Mouse (Mus musculus): Measurements from ENCODE around the gene Tti1. TPM values are rescaled to one million over a fixed set of nuclear protein-coding genes. Genes with fewer than 3 reads are reported as not detected.

Tti1 gene
- polyA plus RNA-seq, 1 experiment from 2014 or later, result 28.7 TPM

- Histone ChIP-seq H3K27me3 (ENCODE audit: control insufficient read depth, insufficient read depth, low read length) (no peaks in the 10 kb centered on the region), H3K36me3 (ENCODE audit: control insufficient read depth, insufficient read depth, low read length) (peaks cover 2% of the 10 kb centered on the region; the same call in 1 of the 2 replicates), H3K9ac (ENCODE audit: low read length) (no peak overlapping the region), H3K9me3 (ENCODE audit: control insufficient read depth, low read length) (no peaks in the 10 kb centered on the region), H3K4me1 (ENCODE audit: control insufficient read depth, insufficient read depth, low read length) (no peaks in the 10 kb centered on the region), H3K4me2 (ENCODE audit: low read depth) (no peak overlapping the region), H3K27ac (ENCODE audit: low read depth, low read length) (no peak overlapping the region), H3K4me3 (ENCODE audit: low read depth, low read length) (no peak overlapping the region)
- ATAC-seq (ENCODE audit: insufficient read depth, low FRiP score, low TSS enrichment) (no peak), DNase-seq (ENCODE audit: low spot score) (no peak)
- WGBS, result 97% methylated on average over 3 of the region's 3 CpGs
Measured at GRCm38 (mm10) chr2:157998817-157999216, 29.4 kb downstream of the Tti1 start.

- Histone ChIP-seq H3K27ac (ENCODE audit: low read depth, low read length) (no peak overlapping the region), H3K9me3 (ENCODE audit: control insufficient read depth, low read length) (no peaks in the 10 kb centered on the region), H3K4me3 (ENCODE audit: low read depth, low read length) (no peak overlapping the region), H3K4me2 (ENCODE audit: low read depth) (no peak overlapping the region), H3K27me3 (ENCODE audit: control insufficient read depth, insufficient read depth, low read length) (no peaks in the 10 kb centered on the region), H3K9ac (ENCODE audit: low read length) (no peak overlapping the region), H3K4me1 (ENCODE audit: control insufficient read depth, insufficient read depth, low read length) (peaks cover 2% of the 10 kb centered on the region; the same call in 1 of the 2 replicates), H3K36me3 (ENCODE audit: control insufficient read depth, insufficient read depth, low read length) (peaks cover 2% of the 10 kb centered on the region; the same call in 1 of the 2 replicates)
- DNase-seq (ENCODE audit: low spot score) (no peak), ATAC-seq (ENCODE audit: insufficient read depth, low FRiP score, low TSS enrichment) (no peak)
- WGBS, result 91% methylated on average over 4 of the region's 4 CpGs
Measured at GRCm38 (mm10) chr2:157992501-157992900, 35.7 kb downstream of the Tti1 start.

GRCm38 (mm10) chr2:157991026-157991425, 37.2 kb downstream of the Tti1 start:
- DNase-seq (ENCODE audit: low spot score) (no peak), ATAC-seq (ENCODE audit: insufficient read depth, low FRiP score, low TSS enrichment) (no peak)
- H3K4me2 ChIP-seq (ENCODE audit: low read depth), result no peak overlapping the region
- no peaks in the 10 kb centered on the region for H3K36me3 ChIP-seq (ENCODE audit: control insufficient read depth, insufficient read depth, low read length)
- no peak overlapping the region for H3K27ac ChIP-seq (ENCODE audit: low read depth, low read length)
- H3K9ac ChIP-seq (ENCODE audit: low read length), result no peak overlapping the region
- H3K4me1 ChIP-seq (ENCODE audit: control insufficient read depth, insufficient read depth, low read length), result peaks cover 2% of the 10 kb centered on the region; the same call in 1 of the 2 replicates
- 66% methylated on average over 6 of the region's 6 CpGs for WGBS
- H3K4me3 ChIP-seq (ENCODE audit: low read depth, low read length), result no peak overlapping the region
- H3K27me3 ChIP-seq (ENCODE audit: control insufficient read depth, insufficient read depth, low read length), result no peaks in the 10 kb centered on the region
- H3K9me3 ChIP-seq (ENCODE audit: control insufficient read depth, low read length), result no peaks in the 10 kb centered on the region

- Histone ChIP-seq H3K9me3 (ENCODE audit: control insufficient read depth, low read length) (no peaks in the 10 kb centered on the region), H3K27me3 (ENCODE audit: control insufficient read depth, insufficient read depth, low read length) (no peaks in the 10 kb centered on the region), H3K27ac (ENCODE audit: low read depth, low read length) (no peak overlapping the region), H3K4me1 (ENCODE audit: control insufficient read depth, insufficient read depth, low read length) (peaks cover 2% of the 10 kb centered on the region; the same call in 1 of the 2 replicates), H3K4me3 (ENCODE audit: low read depth, low read length) (no peak overlapping the region), H3K36me3 (ENCODE audit: control insufficient read depth, insufficient read depth, low read length) (no peaks in the 10 kb centered on the region), H3K4me2 (ENCODE audit: low read depth) (no peak overlapping the region), H3K9ac (ENCODE audit: low read length) (no peak overlapping the region)
- 75% methylated on average over 2 of the region's 2 CpGs for WGBS
- DNase-seq (ENCODE audit: low spot score) (peak; percentile 31), ATAC-seq (ENCODE audit: insufficient read depth, low FRiP score, low TSS enrichment) (no peak)
Measured at GRCm38 (mm10) chr2:157989946-157990345, 38.3 kb downstream of the Tti1 start.

- no peaks in the 10 kb centered on the region for H3K36me3 ChIP-seq (ENCODE audit: control insufficient read depth, insufficient read depth, low read length)
- DNase-seq (ENCODE audit: low spot score), result no peak
- 52% methylated on average over 7 of the region's 7 CpGs for WGBS
- ATAC-seq (ENCODE audit: insufficient read depth, low FRiP score, low TSS enrichment), result no peak
- no peak overlapping the region for H3K4me3 ChIP-seq (ENCODE audit: low read depth, low read length)
- peaks cover 2% of the 10 kb centered on the region; the same call in 1 of the 2 replicates for H3K4me1 ChIP-seq (ENCODE audit: control insufficient read depth, insufficient read depth, low read length)
- no peak overlapping the region for H3K4me2 ChIP-seq (ENCODE audit: low read depth)
- H3K9me3 ChIP-seq (ENCODE audit: control insufficient read depth, low read length), result no peaks in the 10 kb centered on the region
- H3K27me3 ChIP-seq (ENCODE audit: control insufficient read depth, insufficient read depth, low read length), result no peaks in the 10 kb centered on the region
- H3K27ac ChIP-seq (ENCODE audit: low read depth, low read length), result no peak overlapping the region
- no peak overlapping the region for H3K9ac ChIP-seq (ENCODE audit: low read length)
Measured at GRCm38 (mm10) chr2:157988416-157989190, 39.6 kb downstream of the Tti1 start.

GRCm38 (mm10) chr2:157986235-157986634, 42.0 kb downstream of the Tti1 start:
- H3K27ac ChIP-seq (ENCODE audit: low read depth, low read length), result 0 out of 2 replicates have a peak overlapping the region, but pooled peaks have one; percentile 14
- H3K27me3 ChIP-seq (ENCODE audit: control insufficient read depth, insufficient read depth, low read length), result no peaks in the 10 kb centered on the region
- H3K36me3 ChIP-seq (ENCODE audit: control insufficient read depth, insufficient read depth, low read length), result no peaks in the 10 kb centered on the region; the same call in 1 of the 2 replicates
- no peaks in the 10 kb centered on the region for H3K9me3 ChIP-seq (ENCODE audit: control insufficient read depth, low read length)
- DNase-seq (ENCODE audit: low spot score) (no peak), ATAC-seq (ENCODE audit: insufficient read depth, low FRiP score, low TSS enrichment) (no peak)
- WGBS, result 89% methylated on average over 6 of the region's 6 CpGs
- H3K4me1 ChIP-seq (ENCODE audit: control insufficient read depth, insufficient read depth, low read length), result peaks cover 2% of the 10 kb centered on the region; the same call in 1 of the 2 replicates
- H3K4me3 ChIP-seq (ENCODE audit: low read depth, low read length), result no peak overlapping the region
- no peak overlapping the region for H3K9ac ChIP-seq (ENCODE audit: low read length)
- no peak overlapping the region for H3K4me2 ChIP-seq (ENCODE audit: low read depth)

- Histone ChIP-seq H3K36me3 (ENCODE audit: control insufficient read depth, insufficient read depth, low read length) (no peaks in the 10 kb centered on the region; the same call in 1 of the 2 replicates), H3K4me2 (ENCODE audit: low read depth) (no peak overlapping the region), H3K4me3 (ENCODE audit: low read depth, low read length) (no peak overlapping the region), H3K27me3 (ENCODE audit: control insufficient read depth, insufficient read depth, low read length) (no peaks in the 10 kb centered on the region), H3K4me1 (ENCODE audit: control insufficient read depth, insufficient read depth, low read length) (peaks cover 2% of the 10 kb centered on the region; the same call in 1 of the 2 replicates), H3K9ac (ENCODE audit: low read length) (no peak overlapping the region), H3K27ac (ENCODE audit: low read depth, low read length) (no peak overlapping the region), H3K9me3 (ENCODE audit: control insufficient read depth, low read length) (no peaks in the 10 kb centered on the region)
- WGBS, result 84% methylated on average over 4 of the region's 4 CpGs
- no peak for DNase-seq (ENCODE audit: low spot score)
- ATAC-seq (ENCODE audit: insufficient read depth, low FRiP score, low TSS enrichment), result no peak
Measured at GRCm38 (mm10) chr2:157985611-157986010, 42.6 kb downstream of the Tti1 start.

GRCm38 (mm10) chr2:157983276-157983675, 45.0 kb downstream of the Tti1 start:
- Histone ChIP-seq H3K4me1 (ENCODE audit: control insufficient read depth, insufficient read depth, low read length) (no peaks in the 10 kb centered on the region; the same call in 1 of the 2 replicates), H3K27ac (ENCODE audit: low read depth, low read length) (no peak overlapping the region), H3K27me3 (ENCODE audit: control insufficient read depth, insufficient read depth, low read length) (no peaks in the 10 kb centered on the region), H3K9ac (ENCODE audit: low read length) (no peak overlapping the region), H3K4me2 (ENCODE audit: low read depth) (no peak overlapping the region), H3K9me3 (ENCODE audit: control insufficient read depth, low read length) (no peaks in the 10 kb centered on the region), H3K36me3 (ENCODE audit: control insufficient read depth, insufficient read depth, low read length) (no peaks in the 10 kb centered on the region; the same call in 1 of the 2 replicates), H3K4me3 (ENCODE audit: low read depth, low read length) (no peak overlapping the region)
- no peak for DNase-seq (ENCODE audit: low spot score)
- no peak for ATAC-seq (ENCODE audit: insufficient read depth, low FRiP score, low TSS enrichment)
- WGBS, result 90% methylated on average over 4 of the region's 4 CpGs

GRCm38 (mm10) chr2:157982727-157983126, 45.5 kb downstream of the Tti1 start:
- H3K27ac ChIP-seq (ENCODE audit: low read depth, low read length), result no peak overlapping the region
- H3K4me3 ChIP-seq (ENCODE audit: low read depth, low read length), result no peak overlapping the region
- no peaks in the 10 kb centered on the region for H3K4me1 ChIP-seq (ENCODE audit: control insufficient read depth, insufficient read depth, low read length)
- no peak overlapping the region for H3K4me2 ChIP-seq (ENCODE audit: low read depth)
- ATAC-seq (ENCODE audit: insufficient read depth, low FRiP score, low TSS enrichment) (no peak), DNase-seq (ENCODE audit: low spot score) (no peak)
- 90% methylated on average over 3 of the region's 3 CpGs for WGBS
- H3K9me3 ChIP-seq (ENCODE audit: control insufficient read depth, low read length), result no peaks in the 10 kb centered on the region
- H3K36me3 ChIP-seq (ENCODE audit: control insufficient read depth, insufficient read depth, low read length), result no peaks in the 10 kb centered on the region; the same call in 1 of the 2 replicates
- no peak overlapping the region for H3K9ac ChIP-seq (ENCODE audit: low read length)
- H3K27me3 ChIP-seq (ENCODE audit: control insufficient read depth, insufficient read depth, low read length), result no peaks in the 10 kb centered on the region

All from neural tube, embryonic 11.5 days (tissue).